Mouse (Mus musculus) MEL (cell line): ENCODE data around the gene Celsr1. TPM values are rescaled to one million over a fixed set of nuclear protein-coding genes. Genes with fewer than 3 reads are reported as not detected.

ENCODE experiments used
- DNase-seq: peaks from one replicate; pipeline ENCODE4 v3.0.0; 2011; ENCODE audit warnings: low read depth, low spot score
- H3K27ac ChIP-seq: 2 replicates; pipeline ENCODE4 v1.5.1; 2012; ENCODE audit warnings: low read depth, mild to moderate bottlenecking, control low read depth, low read length, moderate library complexity; ENCODE audit not compliant: control insufficient read depth
- H3K27me3 ChIP-seq, 2 experiments: fragments of 150-350 bp in 1 of 2; sonication (generic) in 1 of 2; 2 replicates each; pipeline ENCODE4 v1.6.1; 2012; ENCODE audit warnings: low read length in 2 of 2, mild to moderate bottlenecking in 2 of 2, improper control_type of control experiment in 1 of 2, moderate library complexity in 1 of 2; ENCODE audit not compliant: insufficient read depth in 2 of 2, control insufficient read depth in 1 of 2
- H3K36me3 ChIP-seq, 2 experiments: 2 replicates each; pipeline ENCODE4 v1.6.1; 2012 to 2014; ENCODE audit warnings: low read length in 2 of 2, improper control_type of control experiment in 1 of 2, inconsistent platforms in 1 of 2, mild to moderate bottlenecking in 1 of 2; ENCODE audit not compliant: insufficient read depth in 2 of 2, control insufficient read depth in 1 of 2
- H3K4me1 ChIP-seq, 2 experiments: fragments of 150-350 bp in 1 of 2; sonication (generic) in 1 of 2; 2 replicates each; pipeline ENCODE4 v1.6.1; 2012; ENCODE audit warnings: low read length in 2 of 2, improper control_type of control experiment in 1 of 2, mild to moderate bottlenecking in 1 of 2; ENCODE audit not compliant: insufficient read depth in 2 of 2, control insufficient read depth in 1 of 2
- H3K4me3 ChIP-seq, 2 experiments: fragments of 150-350 bp in 1 of 2; sonication (generic) in 1 of 2; 2 replicates each; pipeline ENCODE4 v1.5.1; 2012; ENCODE audit warnings: low read depth in 2 of 2, low read length in 2 of 2, mild to moderate bottlenecking in 2 of 2, moderate library complexity in 2 of 2, control low read depth in 1 of 2, improper control_type of control experiment in 1 of 2; ENCODE audit not compliant: control insufficient read depth in 1 of 2, insufficient read depth in 1 of 2
- H3K79me2 ChIP-seq: 2 replicates; pipeline ENCODE4 v1.6.1; 2012; ENCODE audit warnings: mild to moderate bottlenecking, low read length, moderate library complexity; ENCODE audit not compliant: control insufficient read depth, poor library complexity, insufficient read depth
- H3K9ac ChIP-seq: 2 replicates; pipeline ENCODE4 v1.6.1; 2012; ENCODE audit warnings: low read depth, mild to moderate bottlenecking, control low read depth, low read length, moderate library complexity; ENCODE audit not compliant: control insufficient read depth, poor library complexity, severe bottlenecking
- H3K9me3 ChIP-seq: fragments of 150-350 bp; sonication (generic); replicated peaks from 2 replicates; pipeline ENCODE4 v1.6.1; 2012; ENCODE audit warnings: mild to moderate bottlenecking, low read length, improper control_type of control experiment, moderate library complexity; ENCODE audit not compliant: insufficient read depth
- CHD1 ChIP-seq: IDR thresholded peaks from 2 replicates; pipeline ENCODE4 v1.6.1; 2012; ENCODE audit warnings: low read depth, mild to moderate bottlenecking, inconsistent platforms, low read length, improper control_type of control experiment
- CHD2 ChIP-seq: IDR thresholded peaks from 2 replicates; pipeline ENCODE4 v1.6.1; 2011; ENCODE audit warnings: low read length, improper control_type of control experiment
- ELF1 ChIP-seq: IDR thresholded peaks from 2 replicates; pipeline ENCODE4 v1.6.1; 2014; ENCODE audit warnings: low read depth, mild to moderate bottlenecking, inconsistent platforms, low read length, improper control_type of control experiment, moderate library complexity
- EP300 ChIP-seq, 2 experiments: IDR thresholded peaks; 2 replicates each; pipeline ENCODE4 v1.6.1; 2011; ENCODE audit warnings: improper control_type of control experiment in 2 of 2, low read length in 2 of 2, low read depth in 1 of 2, mild to moderate bottlenecking in 1 of 2
- ETS1 ChIP-seq: IDR thresholded peaks from 2 replicates; pipeline ENCODE4 v1.6.1; 2012; ENCODE audit warnings: low read depth, mild to moderate bottlenecking, inconsistent platforms, low read length, improper control_type of control experiment, moderate library complexity
- GABPA ChIP-seq: IDR thresholded peaks from 2 replicates; pipeline ENCODE4 v1.6.1; 2012; ENCODE audit warnings: low read depth, mild to moderate bottlenecking, inconsistent platforms, low read length, improper control_type of control experiment, moderate library complexity
- GATA1 ChIP-seq: IDR thresholded peaks from 2 replicates; pipeline ENCODE4 v1.6.1; 2011; ENCODE audit warnings: low read depth, low read length, improper control_type of control experiment
- HCFC1 ChIP-seq: IDR thresholded peaks from 2 replicates; pipeline ENCODE4 v1.6.1; 2012; ENCODE audit warnings: low read depth, mild to moderate bottlenecking, inconsistent platforms, low read length, improper control_type of control experiment, moderate library complexity
- JUND ChIP-seq: IDR thresholded peaks from 2 replicates; pipeline ENCODE4 v1.6.1; 2011; ENCODE audit warnings: low read depth, mild to moderate bottlenecking, improper control_type of control experiment, low read length
- MXI1 ChIP-seq: IDR thresholded peaks from 2 replicates; pipeline ENCODE4 v1.6.1; 2011; ENCODE audit warnings: mild to moderate bottlenecking, low read depth, low read length, improper control_type of control experiment
- NELFE ChIP-seq: IDR thresholded peaks from 2 replicates; pipeline ENCODE4 v1.6.1; 2011; ENCODE audit warnings: low read depth, low read length, improper control_type of control experiment
- POLR2A ChIP-seq, 2 experiments: IDR thresholded peaks; 2 replicates each; pipeline ENCODE4 v1.6.1; 2011 to 2012; ENCODE audit warnings: low read length in 2 of 2, mild to moderate bottlenecking in 2 of 2, control low read depth in 1 of 2, improper control_type of control experiment in 1 of 2, low read depth in 1 of 2, moderate library complexity in 1 of 2; ENCODE audit not compliant: control insufficient read depth in 1 of 2, insufficient read depth in 1 of 2, poor library complexity in 1 of 2
- POLR2AphosphoS2 ChIP-seq: IDR thresholded peaks from 2 replicates; pipeline ENCODE4 v1.6.1; 2011; ENCODE audit warnings: low read length, improper control_type of control experiment
- POLR2AphosphoS5 ChIP-seq: IDR thresholded peaks from 2 replicates; pipeline ENCODE4 v1.6.1; 2012; ENCODE audit warnings: low read depth, borderline replicate concordance, mild to moderate bottlenecking, inconsistent platforms, low read length, moderate library complexity, mixed read lengths
- RCOR1 ChIP-seq: IDR thresholded peaks from 2 replicates; pipeline ENCODE4 v1.6.1; 2012; ENCODE audit warnings: low read depth, mild to moderate bottlenecking, inconsistent platforms, low read length, improper control_type of control experiment
- SIN3A ChIP-seq: IDR thresholded peaks from 2 replicates; pipeline ENCODE4 v1.6.1; 2012; ENCODE audit warnings: low read length, improper control_type of control experiment, inconsistent platforms
- TAL1 ChIP-seq: IDR thresholded peaks from 2 replicates; pipeline ENCODE4 v1.6.1; 2012; ENCODE audit warnings: mild to moderate bottlenecking, inconsistent platforms, low read length, moderate library complexity, mixed read lengths
- TCF12 ChIP-seq: IDR thresholded peaks from 2 replicates; pipeline ENCODE4 v1.6.1; 2014; ENCODE audit warnings: low read depth, mild to moderate bottlenecking, inconsistent platforms, low read length, improper control_type of control experiment, moderate library complexity
- UBTF ChIP-seq: IDR thresholded peaks from 2 replicates; pipeline ENCODE4 v1.6.1; 2012; ENCODE audit warnings: low read depth, mild to moderate bottlenecking, inconsistent platforms, low read length, improper control_type of control experiment, moderate library complexity, borderline replicate concordance; ENCODE audit not compliant: insufficient read depth
- USF2 ChIP-seq, 2 experiments: IDR thresholded peaks; 2 replicates each; pipeline ENCODE4 v1.6.1; 2011 to 2012; ENCODE audit warnings: improper control_type of control experiment in 2 of 2, low read length in 2 of 2, borderline replicate concordance in 1 of 2, inconsistent platforms in 1 of 2, low read depth in 1 of 2, mild to moderate bottlenecking in 1 of 2; ENCODE audit not compliant: insufficient read depth in 1 of 2
- ZMIZ1 ChIP-seq: IDR thresholded peaks from 2 replicates; pipeline ENCODE4 v1.6.1; 2012; ENCODE audit warnings: low read depth, mild to moderate bottlenecking, inconsistent platforms, low read length, improper control_type of control experiment, moderate library complexity
- polyA plus RNA-seq, 2 experiments: library from polyadenylated mRNA; stranded (reverse) in 1 of 2; unstranded in 1 of 2; fragments of >175 nt in 1 of 2; fragments of >200 nt in 1 of 2; gene quantifications; 2 replicates each; pipeline versions ENCODE4 v1.2.1 to v1.2.4; 2012; ENCODE audit warnings: low replicate concordance in 2 of 2, low read depth in 1 of 2; ENCODE audit not compliant: insufficient read length in 2 of 2, insufficient read depth in 1 of 2, missing spikeins in 1 of 2
- total RNA-seq: library from RNA; depleted of rRNA; stranded (reverse); fragments of 300-350 nt; gene quantifications from 2 replicates; pipeline ENCODE4 v1.2.3, GENCODE M21; 2012

Gene Celsr1
- total and polyA plus RNA-seq, 3 experiments, result 0.12 to 0.42 TPM; not detected in 1

GRCm38 (mm10) chr15:86017336-86017735 is 16.2 kb downstream of the Celsr1 start:
- H3K9ac ChIP-seq, result no peak overlapping the region
- peaks cover 0 to 19% of the 10 kb centered on the region in 2 experiments; a peak in 2 of 4 replicates for H3K36me3 ChIP-seq
- DNase-seq, result no peak
- H3K9me3 ChIP-seq, result no peaks in the 10 kb centered on the region
- peaks cover 17 to 33% of the 10 kb centered on the region in 2 experiments for H3K4me1 ChIP-seq
- TF ChIP-seq TCF12 (no peak), GABPA (no peak), USF2 (IDR thresholded peaks at IDR 0.05; ENCODE audit: borderline replicate concordance in 1 of 2, insufficient read depth in 1 of 2, low read depth in 1 of 2, low read length in 2 of 2) (no peak), CHD1 (no peak), POLR2AphosphoS2 (no peak), HCFC1 (no peak)
- H3K27ac ChIP-seq, result no peak overlapping the region
- no peaks in the 10 kb centered on the region; the same call in 1 of the 2 replicates for H3K79me2 ChIP-seq
- no peaks in the 10 kb centered on the region for H3K27me3 ChIP-seq
- H3K4me3 ChIP-seq, result no peak overlapping the region

DNA sequence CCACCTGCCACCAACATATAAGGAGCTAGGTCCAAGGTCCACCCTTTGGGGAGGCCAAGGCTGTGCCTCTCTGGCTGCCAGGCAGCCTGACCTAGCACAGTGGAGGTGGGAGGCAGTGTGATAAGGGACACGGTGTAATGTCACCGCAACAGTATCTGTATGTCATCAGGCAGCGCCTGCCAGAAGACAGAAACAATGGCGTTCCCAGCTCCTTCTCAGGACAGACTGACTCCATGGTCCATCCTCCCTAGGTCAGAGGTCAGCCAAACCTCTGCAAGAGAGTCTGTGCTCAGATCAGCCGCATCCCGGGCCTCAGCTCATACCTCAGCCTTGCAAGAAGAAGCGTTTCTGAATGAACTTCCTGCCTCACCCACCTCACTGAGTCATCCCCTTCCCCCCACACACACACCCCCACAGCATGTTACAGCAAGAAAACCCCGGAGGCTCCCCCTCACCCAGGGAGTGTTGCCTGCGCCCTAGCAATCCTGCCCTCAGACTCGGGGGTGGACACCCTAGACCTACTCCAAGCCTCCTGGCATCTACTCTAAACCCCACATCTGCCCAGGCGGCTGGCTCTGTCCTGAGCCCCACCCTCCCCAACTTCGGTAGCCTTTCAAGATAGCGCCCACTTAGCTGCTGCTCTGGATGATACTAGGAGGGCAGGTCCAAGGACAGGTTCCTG is 17.6 kb downstream of the Celsr1 start:
- H3K4me3 ChIP-seq, result peak overlapping the region; percentile 54
- DNase-seq, result peak; percentile 81

More for the DNA sequence above, 17.6 kb downstream of the Celsr1 start:
- peak overlapping the region; percentile 59 for H3K9ac ChIP-seq
- peak overlapping the region; percentile 86 for H3K27ac ChIP-seq
- no peaks in the 10 kb centered on the region; the same call in 1 of the 2 replicates for H3K79me2 ChIP-seq
- H3K27me3 ChIP-seq, result no peaks in the 10 kb centered on the region
- peaks cover 0 to 17% of the 10 kb centered on the region in 2 experiments; a peak in 2 of 4 replicates for H3K36me3 ChIP-seq
- TF ChIP-seq UBTF (no peak), POLR2AphosphoS2 (no peak; the same call in 1 of the 2 replicates), NELFE (peak; percentile 37; the same call in 1 of the 2 replicates), EP300 (IDR thresholded peaks at IDR 0.05; ENCODE audit: low read depth in 1 of 2, low read length in 2 of 2) (peak; percentile 49 to 56), JUND (no peak), CHD2 (peak; percentile 28; the same call in 1 of the 2 replicates), POLR2A (IDR thresholded peaks at IDR 0.05; ENCODE audit: control insufficient read depth in 1 of 2, insufficient read depth in 1 of 2, low read depth in 1 of 2, low read length in 2 of 2, poor library complexity in 1 of 2) (peak in 1 of 2 experiments; percentile 60; a peak in 2 of 4 replicates), GATA1 (peak; percentile 66), HCFC1 (peak; percentile 68), ETS1 (peak; percentile 41), MXI1 (no peak; the same call in 1 of the 2 replicates), TAL1 (peak; percentile 77), SIN3A (peak; percentile 22; the same call in 1 of the 2 replicates), ZMIZ1 (peak; percentile 48; the same call in 1 of the 2 replicates), GABPA (0 out of 2 replicates have a peak, but pooled peaks have one; percentile 12), TCF12 (peak; percentile 49), POLR2AphosphoS5 (no peak), ELF1 (peak; percentile 19; the same call in 1 of the 2 replicates), RCOR1 (0 out of 2 replicates have a peak, but pooled peaks have one; percentile 10)
- TF ChIP-seq, all 39 proteins: peak for 14
- H3K9me3 ChIP-seq, result no peaks in the 10 kb centered on the region
- H3K4me1 ChIP-seq, result peaks cover 15 to 25% of the 10 kb centered on the region in 2 experiments
